Comparison of ENCODE assay signal across 1 mouse cellular context in genomic region chr12:69213186-69213777, GRCm38 (mm10).
TF ChIP-seq lines count a peak whose summit lies in the region.

No protein-coding gene starts in this region.

TF ChIP-seq in MEL, 35 proteins besides CTCF, POLR2A, EP300 and RAD21:
- TF ChIP-seq ZC3H11A (IDR thresholded peaks at IDR 0.05; ENCODE audit: low read depth, low read length) (no peak), TAL1 (IDR thresholded peaks at IDR 0.05; ENCODE audit: low read length) (no peak), GABPA (IDR thresholded peaks at IDR 0.05; ENCODE audit: low read depth, low read length) (no peak), KAT2A (conservative IDR thresholded peaks at IDR 0.05; ENCODE audit: low read depth, low read length) (no peak), ETS1 (IDR thresholded peaks at IDR 0.05; ENCODE audit: low read depth, low read length) (no peak), ZNF384 (IDR thresholded peaks at IDR 0.05; ENCODE audit: low read depth, low read length) (peak; percentile 47; the same call in 1 of the 2 replicates), MAFK (IDR thresholded peaks at IDR 0.05; ENCODE audit: borderline replicate concordance, low read depth, low read length) (no peak), SIN3A (IDR thresholded peaks at IDR 0.05; ENCODE audit: low read length) (no peak), GATA1 (IDR thresholded peaks at IDR 0.05; ENCODE audit: low read depth, low read length) (no peak), MYC (IDR thresholded peaks at IDR 0.05; ENCODE audit: low read depth, low read length) (no peak), USF1 (IDR thresholded peaks at IDR 0.05; ENCODE audit: low read depth, low read length) (no peak), SMC3 (IDR thresholded peaks at IDR 0.05; ENCODE audit: low read depth, low read length) (peak; percentile 5; the same call in 1 of the 2 replicates), MAX (IDR thresholded peaks at IDR 0.05; ENCODE audit: low read length) (no peak), MAZ (IDR thresholded peaks at IDR 0.05; ENCODE audit: low read depth, low read length) (no peak)
TF ChIP-seq in MEL: peak in this region for 2.
